Mouse (Mus musculus): Measurements from ENCODE around the gene Spink2. TPM values are rescaled to one million over a fixed set of nuclear protein-coding genes. Genes with fewer than 3 reads are reported as not detected.
"Not testable (repeated sequence)": the region's sequence is repeated elsewhere in the genome, so short reads cannot be mapped to it uniquely, and the experiment has no call there.

The Spink2 gene
- polyA plus RNA-seq, 1 experiment, result not detected

- TF ChIP-seq TAL1 (IDR thresholded peaks at IDR 0.05; ENCODE audit: low read length) (no peak), GATA1 (IDR thresholded peaks at IDR 0.05; ENCODE audit: low read length) (no peak)
- Histone ChIP-seq H3K4me1 (ENCODE audit: control insufficient read depth) (no peaks in the 10 kb centered on the region), H3K36me3 (ENCODE audit: control insufficient read depth) (no peaks in the 10 kb centered on the region), H3K4me3 (replicated peaks) (no peak overlapping the region), H3K9me3 (ENCODE audit: control insufficient read depth, low read length) (no peaks in the 10 kb centered on the region), H3K27me3 (ENCODE audit: control insufficient read depth) (no peaks in the 10 kb centered on the region)
Observed at GRCm38 (mm10) chr5:77217211-77217610, 5.9 kb upstream of the Spink2 start.

- Histone ChIP-seq H3K9me3 (ENCODE audit: control insufficient read depth, low read length) (peaks cover 24% of the 10 kb centered on the region), H3K4me3 (replicated peaks) (no peak overlapping the region), H3K27me3 (ENCODE audit: control insufficient read depth) (peaks cover 4% of the 10 kb centered on the region), H3K4me1 (ENCODE audit: control insufficient read depth) (peaks cover 2% of the 10 kb centered on the region; the same call in 1 of the 2 replicates), H3K36me3 (ENCODE audit: control insufficient read depth) (no peaks in the 10 kb centered on the region)
- TF ChIP-seq TAL1 (IDR thresholded peaks at IDR 0.05; ENCODE audit: low read length), result no peak
Observed at GRCm38 (mm10) chr5:77206134-77206533, 5.1 kb downstream of the Spink2 start.

GRCm38 (mm10) chr5:77202238-77202637, 9.0 kb downstream of the Spink2 start:
- Histone ChIP-seq H3K4me1 (ENCODE audit: control insufficient read depth) (peaks cover 2% of the 10 kb centered on the region; the same call in 1 of the 2 replicates), H3K4me3 (replicated peaks) (no peak overlapping the region), H3K36me3 (ENCODE audit: control insufficient read depth) (no peaks in the 10 kb centered on the region), H3K9me3 (ENCODE audit: control insufficient read depth, low read length) (peaks cover 6% of the 10 kb centered on the region), H3K27me3 (ENCODE audit: control insufficient read depth) (no peaks in the 10 kb centered on the region)
- TF ChIP-seq GATA1 (IDR thresholded peaks at IDR 0.05; ENCODE audit: low read length), result no peak
- no peak for TF ChIP-seq TAL1 (IDR thresholded peaks at IDR 0.05; ENCODE audit: low read length)

GRCm38 (mm10) chr5:77200695-77201094, 10.6 kb downstream of the Spink2 start:
- peaks cover 2% of the 10 kb centered on the region; the same call in 1 of the 2 replicates for H3K4me1 ChIP-seq (ENCODE audit: control insufficient read depth)
- H3K27me3 ChIP-seq (ENCODE audit: control insufficient read depth), result no peaks in the 10 kb centered on the region
- H3K4me3 ChIP-seq (replicated peaks), result no peak overlapping the region
- no peaks in the 10 kb centered on the region for H3K36me3 ChIP-seq (ENCODE audit: control insufficient read depth)
- H3K9me3 ChIP-seq (ENCODE audit: control insufficient read depth, low read length), result no peaks in the 10 kb centered on the region
- TF ChIP-seq GATA1 (IDR thresholded peaks at IDR 0.05; ENCODE audit: low read length) (no peak), TAL1 (IDR thresholded peaks at IDR 0.05; ENCODE audit: low read length) (no peak)

GRCm38 (mm10) chr5:77193951-77194350, 17.3 kb downstream of the Spink2 start:
- Histone ChIP-seq H3K36me3 (ENCODE audit: control insufficient read depth) (no peaks in the 10 kb centered on the region), H3K4me1 (ENCODE audit: control insufficient read depth) (no peaks in the 10 kb centered on the region), H3K9me3 (ENCODE audit: control insufficient read depth, low read length) (no peaks in the 10 kb centered on the region), H3K27me3 (ENCODE audit: control insufficient read depth) (no peaks in the 10 kb centered on the region), H3K4me3 (replicated peaks) (no peak overlapping the region)
- TF ChIP-seq GATA1 (IDR thresholded peaks at IDR 0.05; ENCODE audit: low read length) (no peak), TAL1 (IDR thresholded peaks at IDR 0.05; ENCODE audit: low read length) (no peak)

- TF ChIP-seq TAL1 (IDR thresholded peaks at IDR 0.05; ENCODE audit: low read length) (no peak), GATA1 (IDR thresholded peaks at IDR 0.05; ENCODE audit: low read length) (no peak)
- Histone ChIP-seq H3K27me3 (ENCODE audit: control insufficient read depth) (no peaks in the 10 kb centered on the region), H3K4me3 (replicated peaks) (no peak overlapping the region), H3K36me3 (ENCODE audit: control insufficient read depth) (no peaks in the 10 kb centered on the region), H3K4me1 (ENCODE audit: control insufficient read depth) (no peaks in the 10 kb centered on the region), H3K9me3 (ENCODE audit: control insufficient read depth, low read length) (no peaks in the 10 kb centered on the region)
Observed at GRCm38 (mm10) chr5:77193266-77193665, 18.0 kb downstream of the Spink2 start.

- Histone ChIP-seq H3K9me3 (ENCODE audit: control insufficient read depth, low read length) (no peaks in the 10 kb centered on the region), H3K27me3 (ENCODE audit: control insufficient read depth) (no peaks in the 10 kb centered on the region), H3K36me3 (ENCODE audit: control insufficient read depth) (no peaks in the 10 kb centered on the region), H3K4me1 (ENCODE audit: control insufficient read depth) (no peaks in the 10 kb centered on the region), H3K4me3 (replicated peaks) (no peak overlapping the region)
- TF ChIP-seq TAL1 (IDR thresholded peaks at IDR 0.05; ENCODE audit: low read length) (no peak), GATA1 (IDR thresholded peaks at IDR 0.05; ENCODE audit: low read length) (no peak)
Observed at GRCm38 (mm10) chr5:77191631-77192030, 19.6 kb downstream of the Spink2 start.

GRCm38 (mm10) chr5:77191106-77191505, 20.2 kb downstream of the Spink2 start:
- no peak overlapping the region for H3K4me3 ChIP-seq (replicated peaks)
- no peaks in the 10 kb centered on the region for H3K9me3 ChIP-seq (ENCODE audit: control insufficient read depth, low read length)
- H3K4me1 ChIP-seq (ENCODE audit: control insufficient read depth), result no peaks in the 10 kb centered on the region
- TF ChIP-seq GATA1 (IDR thresholded peaks at IDR 0.05; ENCODE audit: low read length), result no peak
- no peak for TF ChIP-seq TAL1 (IDR thresholded peaks at IDR 0.05; ENCODE audit: low read length)
- H3K27me3 ChIP-seq (ENCODE audit: control insufficient read depth), result no peaks in the 10 kb centered on the region
- H3K36me3 ChIP-seq (ENCODE audit: control insufficient read depth), result no peaks in the 10 kb centered on the region

GRCm38 (mm10) chr5:77188738-77189137, 22.5 kb downstream of the Spink2 start:
- Histone ChIP-seq H3K27me3 (ENCODE audit: control insufficient read depth) (no peaks in the 10 kb centered on the region), H3K4me1 (ENCODE audit: control insufficient read depth) (no peaks in the 10 kb centered on the region), H3K9me3 (ENCODE audit: control insufficient read depth, low read length) (no peaks in the 10 kb centered on the region), H3K36me3 (ENCODE audit: control insufficient read depth) (no peaks in the 10 kb centered on the region), H3K4me3 (replicated peaks) (no peak overlapping the region)
- no peak for TF ChIP-seq TAL1 (IDR thresholded peaks at IDR 0.05; ENCODE audit: low read length)
- no peak for TF ChIP-seq GATA1 (IDR thresholded peaks at IDR 0.05; ENCODE audit: low read length)

- TF ChIP-seq TAL1 (IDR thresholded peaks at IDR 0.05; ENCODE audit: low read length) (no peak), GATA1 (IDR thresholded peaks at IDR 0.05; ENCODE audit: low read length) (no peak)
- Histone ChIP-seq H3K9me3 (ENCODE audit: control insufficient read depth, low read length) (no peaks in the 10 kb centered on the region), H3K27me3 (ENCODE audit: control insufficient read depth) (no peaks in the 10 kb centered on the region), H3K4me3 (replicated peaks) (no peak overlapping the region), H3K36me3 (ENCODE audit: control insufficient read depth) (no peaks in the 10 kb centered on the region), H3K4me1 (ENCODE audit: control insufficient read depth) (no peaks in the 10 kb centered on the region)
Observed at GRCm38 (mm10) chr5:77185351-77185750, 25.9 kb downstream of the Spink2 start.

GRCm38 (mm10) chr5:77183876-77184275, 27.4 kb downstream of the Spink2 start:
- not testable (repeated sequence) for H3K36me3 ChIP-seq (ENCODE audit: control insufficient read depth); H3K9me3 ChIP-seq (ENCODE audit: control insufficient read depth, low read length); H3K27me3 ChIP-seq (ENCODE audit: control insufficient read depth); H3K4me3 ChIP-seq (replicated peaks); H3K4me1 ChIP-seq (ENCODE audit: control insufficient read depth)
